Mouse (Mus musculus): ENCODE measurements around the gene Pax8. TPM values are rescaled to one million over a fixed set of nuclear protein-coding genes. Genes with fewer than 3 reads are reported as not detected.

Gene Pax8
- polyA plus RNA-seq (2014; fragmentation: Nextera tagmentation; extraction: Ambion mirVana): not detected in 2 replicates

- no peak within 1 kb of the TSS for H3K9ac ChIP-seq (ENCODE audit: low read length)
- H3K27me3 ChIP-seq (ENCODE audit: control insufficient read depth, insufficient read depth, low read length): peaks cover 70% of the 10 kb centered on the region
- peak within 1 kb of the TSS; percentile 54; the same call in 1 of the 2 replicates for H3K4me2 ChIP-seq (ENCODE audit: low read length)
- H3K27ac ChIP-seq (replicated peaks in 1 of 2; ENCODE audit: control insufficient read depth in 1 of 2, insufficient read depth in 1 of 2, low read depth in 2 of 2, low read length in 2 of 2): no peak within 1 kb of the TSS
- H3K4me3 ChIP-seq (ENCODE audit: control insufficient read depth in 1 of 2, insufficient read depth in 1 of 2, low read depth in 1 of 2, low read length in 2 of 2): peak within 1 kb of the TSS in 1 of 2 experiments; percentile 26; a peak in 1 of 4 replicates
- H3K9me3 ChIP-seq (ENCODE audit: control insufficient read depth, low read length): no peaks in the 10 kb centered on the region
- H3K4me1 ChIP-seq (ENCODE audit: control insufficient read depth in 2 of 2, insufficient read depth in 2 of 2, low read length in 2 of 2): peaks cover 0 to 3% of the 10 kb centered on the region in 2 experiments; a peak in 2 of 4 replicates
- ATAC-seq (ENCODE audit: insufficient number of reproducible peaks, insufficient read depth, low FRiP score, low read depth): no peak
- 21% methylated on average over 9 of the region's 9 CpGs for WGBS
- no peaks in the 10 kb centered on the region for H3K36me3 ChIP-seq (ENCODE audit: control insufficient read depth, insufficient read depth, low read length)
These were observed at the start of gene Pax8 for GRCm38 (mm10) chr2:24475420-24475819. Gene Pax8, minus strand, starts transcription at chr2:24475599.

- H3K9me3 ChIP-seq (ENCODE audit: control insufficient read depth, low read length): no peaks in the 10 kb centered on the region
- no peak overlapping the region for H3K27ac ChIP-seq (replicated peaks in 1 of 2; ENCODE audit: control insufficient read depth in 1 of 2, insufficient read depth in 1 of 2, low read depth in 2 of 2, low read length in 2 of 2)
- H3K4me1 ChIP-seq (ENCODE audit: control insufficient read depth in 2 of 2, insufficient read depth in 2 of 2, low read length in 2 of 2): 0 out of 4 replicates have a peak, but pooled peaks cover 0 to 5% of the 10 kb centered on the region in 2 experiments
- WGBS: 1% methylated on average over 32 of the region's 33 CpGs
- no peaks in the 10 kb centered on the region for H3K36me3 ChIP-seq (ENCODE audit: control insufficient read depth, insufficient read depth, low read length)
- peak overlapping the region; percentile 82 for H3K4me2 ChIP-seq (ENCODE audit: low read length)
- ATAC-seq (ENCODE audit: insufficient number of reproducible peaks, insufficient read depth, low FRiP score, low read depth): no peak
- H3K4me3 ChIP-seq (ENCODE audit: control insufficient read depth in 1 of 2, insufficient read depth in 1 of 2, low read depth in 1 of 2, low read length in 2 of 2): peak overlapping the region; percentile 46 to 54
- peak overlapping the region; percentile 64 for H3K9ac ChIP-seq (ENCODE audit: low read length)
- H3K27me3 ChIP-seq (ENCODE audit: control insufficient read depth, insufficient read depth, low read length): 0 out of 2 replicates have a peak, but pooled peaks cover 3% of the 10 kb centered on the region
These were observed 46.2 kb upstream of the Pax8 start for GRCm38 (mm10) chr2:24521430-24522226.

GRCm38 (mm10) chr2:24520576-24521272 is 45.3 kb upstream of the Pax8 start:
- Histone ChIP-seq H3K9ac (ENCODE audit: low read length) (no peak overlapping the region; the same call in 1 of the 2 replicates), H3K27ac (replicated peaks in 1 of 2; ENCODE audit: control insufficient read depth in 1 of 2, insufficient read depth in 1 of 2, low read depth in 2 of 2, low read length in 2 of 2) (no peak overlapping the region), H3K4me3 (ENCODE audit: control insufficient read depth in 1 of 2, insufficient read depth in 1 of 2, low read depth in 1 of 2, low read length in 2 of 2) (peak overlapping the region; percentile 46 to 54; a peak in 3 of 4 replicates), H3K4me2 (ENCODE audit: low read length) (peak overlapping the region; percentile 82), H3K4me1 (ENCODE audit: control insufficient read depth in 2 of 2, insufficient read depth in 2 of 2, low read length in 2 of 2) (0 out of 4 replicates have a peak, but pooled peaks cover 0 to 5% of the 10 kb centered on the region in 2 experiments), H3K27me3 (ENCODE audit: control insufficient read depth, insufficient read depth, low read length) (0 out of 2 replicates have a peak, but pooled peaks cover 3% of the 10 kb centered on the region), H3K36me3 (ENCODE audit: control insufficient read depth, insufficient read depth, low read length) (no peaks in the 10 kb centered on the region), H3K9me3 (ENCODE audit: control insufficient read depth, low read length) (no peaks in the 10 kb centered on the region)
- 33% methylated on average over 9 of the region's 9 CpGs for WGBS
- ATAC-seq (ENCODE audit: insufficient number of reproducible peaks, insufficient read depth, low FRiP score, low read depth): no peak

- Histone ChIP-seq H3K36me3 (ENCODE audit: control insufficient read depth, insufficient read depth, low read length) (no peaks in the 10 kb centered on the region), H3K4me2 (ENCODE audit: low read length) (no peak overlapping the region), H3K27ac (replicated peaks in 1 of 2; ENCODE audit: control insufficient read depth in 1 of 2, insufficient read depth in 1 of 2, low read depth in 2 of 2, low read length in 2 of 2) (no peak overlapping the region), H3K27me3 (ENCODE audit: control insufficient read depth, insufficient read depth, low read length) (0 out of 2 replicates have a peak, but pooled peaks cover 3% of the 10 kb centered on the region), H3K4me1 (ENCODE audit: control insufficient read depth in 2 of 2, insufficient read depth in 2 of 2, low read length in 2 of 2) (0 out of 4 replicates have a peak, but pooled peaks cover 0 to 3% of the 10 kb centered on the region in 2 experiments), H3K9me3 (ENCODE audit: control insufficient read depth, low read length) (no peaks in the 10 kb centered on the region), H3K9ac (ENCODE audit: low read length) (no peak overlapping the region), H3K4me3 (ENCODE audit: control insufficient read depth in 1 of 2, insufficient read depth in 1 of 2, low read depth in 1 of 2, low read length in 2 of 2) (no peak overlapping the region)
- no peak for ATAC-seq (ENCODE audit: insufficient number of reproducible peaks, insufficient read depth, low FRiP score, low read depth)
- 79% methylated on average over 3 of the region's 3 CpGs for WGBS
These were observed 41.5 kb upstream of the Pax8 start for GRCm38 (mm10) chr2:24516946-24517345.

- no peak overlapping the region for H3K4me3 ChIP-seq (ENCODE audit: control insufficient read depth in 1 of 2, insufficient read depth in 1 of 2, low read depth in 1 of 2, low read length in 2 of 2)
- no peaks in the 10 kb centered on the region; the same call in 1 of the 2 replicates for H3K27me3 ChIP-seq (ENCODE audit: control insufficient read depth, insufficient read depth, low read length)
- 80% methylated on average over 3 of the region's 3 CpGs for WGBS
- H3K9me3 ChIP-seq (ENCODE audit: control insufficient read depth, low read length): no peaks in the 10 kb centered on the region
- no peak for ATAC-seq (ENCODE audit: insufficient number of reproducible peaks, insufficient read depth, low FRiP score, low read depth)
- no peaks in the 10 kb centered on the region for H3K36me3 ChIP-seq (ENCODE audit: control insufficient read depth, insufficient read depth, low read length)
- no peak overlapping the region for H3K4me2 ChIP-seq (ENCODE audit: low read length)
- H3K4me1 ChIP-seq (ENCODE audit: control insufficient read depth in 2 of 2, insufficient read depth in 2 of 2, low read length in 2 of 2): no peaks in the 10 kb centered on the region; a peak in 1 of 4 replicates
- no peak overlapping the region for H3K9ac ChIP-seq (ENCODE audit: low read length)
- H3K27ac ChIP-seq (replicated peaks in 1 of 2; ENCODE audit: control insufficient read depth in 1 of 2, insufficient read depth in 1 of 2, low read depth in 2 of 2, low read length in 2 of 2): no peak overlapping the region
These were observed 32.0 kb upstream of the Pax8 start for GRCm38 (mm10) chr2:24507359-24507758.

- Histone ChIP-seq H3K4me2 (ENCODE audit: low read length) (no peak overlapping the region), H3K27me3 (ENCODE audit: control insufficient read depth, insufficient read depth, low read length) (no peaks in the 10 kb centered on the region; the same call in 1 of the 2 replicates), H3K9me3 (ENCODE audit: control insufficient read depth, low read length) (no peaks in the 10 kb centered on the region), H3K27ac (replicated peaks in 1 of 2; ENCODE audit: control insufficient read depth in 1 of 2, insufficient read depth in 1 of 2, low read depth in 2 of 2, low read length in 2 of 2) (no peak overlapping the region), H3K9ac (ENCODE audit: low read length) (no peak overlapping the region), H3K4me3 (ENCODE audit: control insufficient read depth in 1 of 2, insufficient read depth in 1 of 2, low read depth in 1 of 2, low read length in 2 of 2) (no peak overlapping the region), H3K36me3 (ENCODE audit: control insufficient read depth, insufficient read depth, low read length) (no peaks in the 10 kb centered on the region), H3K4me1 (ENCODE audit: control insufficient read depth in 2 of 2, insufficient read depth in 2 of 2, low read length in 2 of 2) (no peaks in the 10 kb centered on the region; a peak in 1 of 4 replicates)
- WGBS: 75% methylated on average over 5 of the region's 5 CpGs
- peak; percentile 35; the same call in 1 of the 2 replicates for ATAC-seq (ENCODE audit: insufficient number of reproducible peaks, insufficient read depth, low FRiP score, low read depth)
These were observed 27.6 kb upstream of the Pax8 start for GRCm38 (mm10) chr2:24502963-24503471.

GRCm38 (mm10) chr2:24500921-24501320 is 25.5 kb upstream of the Pax8 start:
- Histone ChIP-seq H3K4me1 (ENCODE audit: control insufficient read depth in 2 of 2, insufficient read depth in 2 of 2, low read length in 2 of 2) (no peaks in the 10 kb centered on the region; a peak in 1 of 4 replicates), H3K9me3 (ENCODE audit: control insufficient read depth, low read length) (no peaks in the 10 kb centered on the region)
- 30% methylated on average over 2 of the region's 2 CpGs for WGBS

More at GRCm38 (mm10) chr2:24500921-24501320, 25.5 kb upstream of the Pax8 start:
- Histone ChIP-seq H3K4me2 (ENCODE audit: low read length) (no peak overlapping the region), H3K27me3 (ENCODE audit: control insufficient read depth, insufficient read depth, low read length) (no peaks in the 10 kb centered on the region; the same call in 1 of the 2 replicates), H3K27ac (replicated peaks in 1 of 2; ENCODE audit: control insufficient read depth in 1 of 2, insufficient read depth in 1 of 2, low read depth in 2 of 2, low read length in 2 of 2) (no peak overlapping the region), H3K36me3 (ENCODE audit: control insufficient read depth, insufficient read depth, low read length) (no peaks in the 10 kb centered on the region), H3K9ac (ENCODE audit: low read length) (no peak overlapping the region), H3K4me3 (ENCODE audit: control insufficient read depth in 1 of 2, insufficient read depth in 1 of 2, low read depth in 1 of 2, low read length in 2 of 2) (no peak overlapping the region)
- ATAC-seq (ENCODE audit: insufficient number of reproducible peaks, insufficient read depth, low FRiP score, low read depth): no peak

Data from heart, embryonic 14.5 days (tissue).